Comparison of ENCODE assay signal across 9 mouse cellular contexts in the genomic region with DNA sequence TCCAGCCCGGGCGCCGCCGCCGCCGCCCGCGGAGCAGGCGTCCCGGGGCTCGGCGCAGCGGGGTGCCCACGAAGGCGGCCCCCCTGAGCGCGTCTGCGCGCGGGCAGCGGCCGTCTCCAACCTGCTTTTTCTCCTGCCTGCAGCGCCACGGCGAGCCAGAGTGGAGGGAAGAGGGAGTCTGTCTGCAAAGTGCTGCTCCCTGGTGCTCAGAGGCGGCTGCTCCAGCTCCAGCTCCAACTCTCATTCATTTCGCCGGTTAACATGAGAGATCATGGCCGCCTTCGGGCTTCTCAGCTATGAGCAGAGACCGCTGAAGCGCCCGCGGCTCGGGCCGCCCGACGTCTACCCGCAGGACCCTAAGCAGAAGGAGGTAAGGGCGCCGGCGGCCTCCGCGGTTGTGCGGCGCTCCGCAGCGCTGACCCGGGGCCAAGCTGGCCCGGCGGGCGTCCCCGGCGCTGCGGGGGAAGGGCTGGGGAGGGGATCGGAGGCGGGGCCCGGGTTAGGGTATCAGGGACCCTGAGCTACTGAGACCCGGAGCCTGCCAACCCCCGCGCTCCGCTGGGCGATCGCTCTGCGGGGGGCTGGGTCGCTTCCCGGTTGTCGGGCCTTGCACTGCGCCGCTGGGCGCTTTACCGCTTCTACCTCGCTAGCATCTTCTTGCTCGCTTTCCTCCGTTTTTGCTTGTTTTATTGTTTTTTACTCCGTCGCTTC. TPM values are rescaled to one million over a fixed set of nuclear protein-coding genes. Genes with fewer than 3 reads are reported as not detected.
DNase-seq lines count a peak whose midpoint lies in the region; ATAC-seq and TF ChIP-seq lines count a peak whose summit lies in the region.
"Had no signal": no experiment of that assay in that cellular context is flagged by ENCODE, and none has a peak within 500 bp of the region (broad histone marks: within the 10 kb centered on the region; RNA-seq: fewer than 3 reads in every experiment).

No protein-coding gene starts in this region.

- peak overlapping the region; percentile 95 for H3K27ac ChIP-seq in embryonic facial prominence, embryonic 13.5 days
- peak overlapping the region; percentile 96 for H3K27ac ChIP-seq in heart, embryonic 10.5 days
- H3K27ac ChIP-seq in kidney, embryonic 16.5 days (ENCODE audit: low read length): peak overlapping the region; percentile 96
- no peak overlapping the region for H3K27ac ChIP-seq in liver, adult 2 months (replicated peaks; ENCODE audit: insufficient read depth, low read depth, low read length)
- peak overlapping the region; percentile 97 for H3K27ac ChIP-seq in midbrain, embryonic 16.5 days (ENCODE audit: low read length)
- H3K27ac ChIP-seq in stomach, embryonic 16.5 days (ENCODE audit: low read length): peak overlapping the region; percentile 80

- H3K79me2 ChIP-seq in liver, adult 2 months (ENCODE audit: control insufficient read depth, insufficient read depth, low read length): no peaks in the 10 kb centered on the region

- peaks cover 13% of the 10 kb centered on the region for H3K4me1 ChIP-seq in embryonic facial prominence, embryonic 13.5 days
- peaks cover 29% of the 10 kb centered on the region for H3K4me1 ChIP-seq in heart, embryonic 10.5 days
- peaks cover 13% of the 10 kb centered on the region for H3K4me1 ChIP-seq in kidney, embryonic 16.5 days (ENCODE audit: insufficient read depth, low read length)
- peaks cover 3% of the 10 kb centered on the region; the same call in 1 of the 2 replicates for H3K4me1 ChIP-seq in liver, adult 2 months (ENCODE audit: control insufficient read depth, insufficient read depth, low read length)
- peaks cover 12% of the 10 kb centered on the region for H3K4me1 ChIP-seq in midbrain, embryonic 16.5 days (ENCODE audit: control insufficient read depth, insufficient read depth, low read length)
- H3K4me1 ChIP-seq in stomach, embryonic 16.5 days (ENCODE audit: control insufficient read depth, insufficient read depth, low read length): peaks cover 7% of the 10 kb centered on the region; the same call in 1 of the 2 replicates

- H3K27me3 ChIP-seq in embryonic facial prominence, embryonic 13.5 days: peaks cover 23% of the 10 kb centered on the region
- H3K27me3 ChIP-seq in heart, embryonic 10.5 days (ENCODE audit: insufficient read depth, poor library complexity, severe bottlenecking): no peaks in the 10 kb centered on the region
- peaks cover 10% of the 10 kb centered on the region for H3K27me3 ChIP-seq in kidney, embryonic 16.5 days (ENCODE audit: insufficient read depth, low read length)
- H3K27me3 ChIP-seq in liver, adult 2 months (ENCODE audit: control insufficient read depth, insufficient read depth, low read length): peaks cover 8% of the 10 kb centered on the region; the same call in 1 of the 2 replicates
- H3K27me3 ChIP-seq in midbrain, embryonic 16.5 days (ENCODE audit: control insufficient read depth, insufficient read depth, low read depth, low read length): no peaks in the 10 kb centered on the region
- H3K27me3 ChIP-seq in stomach, embryonic 16.5 days (ENCODE audit: control insufficient read depth, insufficient read depth, low read length): peaks cover 23% of the 10 kb centered on the region

- TF ChIP-seq POLR2A in liver, adult 2 months (IDR thresholded peaks at IDR 0.05; ENCODE audit: extremely low read depth, insufficient read depth, low read length): no peak

- DNase-seq in heart, adult 18-20 months: peak; percentile 71
- no peak for DNase-seq in heart, postnatal 36 days
- DNase-seq in heart, embryonic 10.5 days (ENCODE audit: low spot score): peak; percentile 92
- DNase-seq in liver, adult 2 months (ENCODE audit: extremely low read depth, low read depth, low spot score): peak; percentile 38

- under 1% methylated on average over 76 of the region's 77 CpGs for WGBS in embryonic facial prominence, embryonic 13.5 days
- under 1% methylated on average over 77 of the region's 77 CpGs for WGBS in heart, embryonic 10.5 days
- under 1% methylated on average over 69 of the region's 77 CpGs for WGBS in kidney, embryonic 16.5 days
- WGBS in liver, adult 2 months: 1% methylated on average over 77 of the region's 77 CpGs
- under 1% methylated on average over 56 of the region's 77 CpGs for WGBS in midbrain, embryonic 16.5 days
- WGBS in stomach, embryonic 16.5 days: under 1% methylated on average over 77 of the region's 77 CpGs

- peak overlapping the region; percentile 81 for H3K9ac ChIP-seq in embryonic facial prominence, embryonic 13.5 days
- H3K9ac ChIP-seq in kidney, embryonic 16.5 days (replicated peaks; ENCODE audit: low read length): peak overlapping the region; percentile 78
- H3K9ac ChIP-seq in liver, adult 2 months (ENCODE audit: low read depth, low read length): peak overlapping the region; percentile 32
- H3K9ac ChIP-seq in midbrain, embryonic 16.5 days (ENCODE audit: low read depth, low read length): peak overlapping the region; percentile 92
- H3K9ac ChIP-seq in stomach, embryonic 16.5 days (ENCODE audit: low read length): peak overlapping the region; percentile 76

- H3K4me2 ChIP-seq in embryonic facial prominence, embryonic 13.5 days: peak overlapping the region; percentile 99
- peak overlapping the region; percentile 88 for H3K4me2 ChIP-seq in kidney, embryonic 16.5 days (replicated peaks; ENCODE audit: low read depth, low read length)
- peak overlapping the region; percentile 76 for H3K4me2 ChIP-seq in midbrain, embryonic 16.5 days (ENCODE audit: low read length)
- H3K4me2 ChIP-seq in stomach, embryonic 16.5 days (ENCODE audit: low read depth, low read length): peak overlapping the region; percentile 99

- intact Hi-C loops in heart, postnatal 36 days (cut with DNase I): loop anchor here (2.0 kb wide), 1 partner anchor 24 kb away; no protein-coding TSS in a partner anchor

- TF ChIP-seq CTCF in liver, adult 2 months (IDR thresholded peaks at IDR 0.05; ENCODE audit: low read depth, low read length): peak; percentile 62

- no peaks in the 10 kb centered on the region for H3K36me3 ChIP-seq in embryonic facial prominence, embryonic 13.5 days
- H3K36me3 ChIP-seq in heart, embryonic 10.5 days: no peaks in the 10 kb centered on the region
- H3K36me3 ChIP-seq in kidney, embryonic 16.5 days (ENCODE audit: insufficient read depth, low read length): no peaks in the 10 kb centered on the region
- H3K36me3 ChIP-seq in liver, adult 2 months (ENCODE audit: control insufficient read depth, insufficient read depth, low read length): no peaks in the 10 kb centered on the region
- H3K36me3 ChIP-seq in midbrain, embryonic 16.5 days (ENCODE audit: control insufficient read depth, insufficient read depth, low read length): no peaks in the 10 kb centered on the region
- H3K36me3 ChIP-seq in stomach, embryonic 16.5 days (ENCODE audit: control insufficient read depth, insufficient read depth, low read length): no peaks in the 10 kb centered on the region

- peak; percentile 87 for ATAC-seq in embryonic facial prominence, embryonic 13.5 days (ENCODE audit: insufficient number of reproducible peaks, insufficient read depth, low FRiP score, low TSS enrichment, low read depth)
- peak; percentile 86 for ATAC-seq in kidney, embryonic 16.5 days (ENCODE audit: low FRiP score, low TSS enrichment)
- ATAC-seq in midbrain, embryonic 16.5 days: peak; percentile 92
- ATAC-seq in stomach, embryonic 16.5 days (ENCODE audit: insufficient read depth, low FRiP score): peak; percentile 84

- no peaks in the 10 kb centered on the region for H3K9me3 ChIP-seq in embryonic facial prominence, embryonic 13.5 days
- H3K9me3 ChIP-seq in heart, embryonic 10.5 days: no peaks in the 10 kb centered on the region
- no peaks in the 10 kb centered on the region for H3K9me3 ChIP-seq in kidney, embryonic 16.5 days (ENCODE audit: low read length)
- H3K9me3 ChIP-seq in midbrain, embryonic 16.5 days (replicated peaks; ENCODE audit: control insufficient read depth, low read length, poor library complexity, severe bottlenecking): no peaks in the 10 kb centered on the region
- H3K9me3 ChIP-seq in stomach, embryonic 16.5 days (replicated peaks; ENCODE audit: control insufficient read depth, low read length): no peaks in the 10 kb centered on the region

- peak overlapping the region; percentile 78 for H3K4me3 ChIP-seq in embryonic facial prominence, embryonic 13.5 days
- peak overlapping the region; percentile 87 for H3K4me3 ChIP-seq in heart, embryonic 10.5 days
- peak overlapping the region; percentile 77 for H3K4me3 ChIP-seq in kidney, embryonic 16.5 days (ENCODE audit: low read length)
- H3K4me3 ChIP-seq in liver, adult 2 months (ENCODE audit: insufficient read depth, low read depth, low read length): peak overlapping the region; percentile 68
- H3K4me3 ChIP-seq in midbrain, embryonic 16.5 days (ENCODE audit: low read depth, low read length): peak overlapping the region; percentile 93
- peak overlapping the region; percentile 73 for H3K4me3 ChIP-seq in stomach, embryonic 16.5 days (replicated peaks; ENCODE audit: low read length)

RNA-seq across cellular contexts. Expression of gene Med12l, which starts 1.3 kb away (rescaled TPM):
- 1 to 10 TPM; 6.6 to 8.1 TPM for total RNA-seq in heart, adult 18-20 months (2021)
- total RNA-seq in heart, postnatal 36 days (2021): 1 to 10 TPM; 6.2 to 6.6 TPM
- polyA plus RNA-seq in embryonic facial prominence, embryonic 13.5 days (2015; fragmentation: Nextera tagmentation; extraction: Ambion mirVana): 2.9 and 3.9 TPM in 2 replicates
- polyA plus RNA-seq in heart, embryonic 10.5 days (2016; fragmentation: Nextera tagmentation; extraction: Ambion mirVana): 4.3 and 4.5 TPM in 2 replicates
- polyA plus RNA-seq in kidney, embryonic 16.5 days (2015; fragmentation: Nextera tagmentation; extraction: Ambion mirVana): 2.1 and 2.3 TPM in 2 replicates
- 1.4 and 1.5 TPM in 2 replicates for total RNA-seq in liver, adult 2 months (2014; rRNA removed)
- 0.87 and 1.4 TPM in 2 replicates for polyA plus RNA-seq in liver, adult 2 months (2012; rRNA removed)
- polyA plus RNA-seq in midbrain, embryonic 16.5 days (2015; fragmentation: Nextera tagmentation; extraction: Ambion mirVana): 4.5 and 4.6 TPM in 2 replicates
- 1.2 and 1.4 TPM in 2 replicates for polyA plus RNA-seq in stomach, embryonic 16.5 days (2015; fragmentation: Nextera tagmentation; extraction: Ambion mirVana)
- polyA plus RNA-seq: C2C12 had no signal

Comparison
In these comparisons a context has a peak if more than half of its experiments do, and no peak if none do; other contexts are left out.
1. DNase-seq: peak in heart, adult 18-20 months (2 of 2), heart, embryonic 10.5 days (single experiment) and liver, adult 2 months (single experiment); none in heart, postnatal 36 days (0 of 2).
2. H3K9ac ChIP-seq: peak in every context shown above with its lines; median percentile 92 in midbrain, embryonic 16.5 days; 81 in embryonic facial prominence, embryonic 13.5 days; 78 in kidney, embryonic 16.5 days; 76 in stomach, embryonic 16.5 days; 32 in liver, adult 2 months.
3. Peak in every context shown above with its lines, with median percentiles within 50 percentile points of each other: ATAC-seq, H3K4me2 ChIP-seq and H3K4me3 ChIP-seq.